Mouse (Mus musculus) heart, adult 8-10 months (tissue): ENCODE measurements around the gene Slc7a8. TPM values are rescaled to one million over a fixed set of nuclear protein-coding genes. Genes with fewer than 3 reads are reported as not detected.

ENCODE experiments used
- DNase-seq: peaks from one replicate; pipeline ENCODE4 v3.0.0; 2022; ENCODE audit warnings: low spot score
- total RNA-seq, 4 experiments: library from RNA; stranded (reverse); gene quantifications; 2 replicates each; pipeline ENCODE4 v1.2.4; 2022

Gene Slc7a8
- 1 to 10 TPM; 1.5 to 2.3 (median 2.0) TPM for total RNA-seq

DNA sequence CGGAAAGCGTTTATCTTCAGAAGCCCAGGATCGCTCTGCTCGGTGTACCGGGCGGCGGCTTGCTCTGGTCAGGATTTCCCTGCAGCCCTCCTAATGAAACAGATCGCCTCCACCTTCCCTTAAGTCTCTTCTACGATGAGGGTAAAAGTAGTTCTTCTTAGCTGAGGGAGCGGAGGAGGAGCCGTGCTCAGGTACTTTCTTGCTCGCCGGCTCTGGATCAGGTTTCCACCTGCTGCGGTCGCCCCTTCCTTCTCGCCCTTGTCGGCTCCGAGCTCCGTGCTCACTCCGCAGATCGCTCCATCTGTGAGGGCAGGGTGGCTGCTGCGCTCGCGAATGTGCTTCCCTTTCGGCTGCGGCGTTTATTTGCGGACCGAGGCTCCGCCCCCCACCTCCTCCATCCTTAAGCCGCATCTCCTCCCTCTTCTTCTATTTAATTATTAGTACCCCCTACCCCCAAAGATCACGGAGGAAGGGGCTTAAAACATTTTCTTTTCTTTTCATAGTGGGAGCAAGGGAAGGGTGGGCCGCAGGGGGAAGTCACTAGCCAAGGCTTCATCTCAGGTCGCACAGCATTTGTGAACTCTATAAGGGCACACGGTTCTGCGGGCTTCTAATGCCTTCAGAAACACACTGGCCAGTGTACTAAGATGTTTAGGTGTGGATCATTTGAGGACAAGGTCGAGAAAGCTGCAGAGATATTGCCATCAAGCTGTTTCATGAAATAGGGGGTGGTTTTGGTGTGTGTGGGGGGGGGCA lies at the start of gene Slc7a8:
Gene Slc7a8 (minus strand): TSS at position 337 of the 756 bp plus-strand sequence.
- DNase-seq: peak; percentile 32

DNA sequence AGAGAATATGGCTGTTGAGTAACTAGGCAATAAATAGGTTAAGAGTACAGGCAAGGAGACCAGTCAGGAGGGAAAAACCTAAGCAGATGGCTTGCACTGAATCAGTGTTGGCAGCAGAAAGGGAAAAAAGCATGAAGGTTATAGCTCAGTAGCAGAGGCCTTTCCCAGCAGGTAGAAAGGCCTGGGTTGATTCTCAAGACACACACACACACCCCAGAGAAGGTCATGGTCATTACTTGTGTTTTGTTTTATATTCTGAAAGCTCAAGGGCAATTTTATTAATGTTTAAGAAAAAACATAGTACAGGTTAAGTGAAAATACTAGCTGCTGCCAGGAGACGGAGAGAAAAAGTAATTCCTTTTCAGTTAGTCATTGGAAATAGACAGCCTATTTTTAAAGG lies 42.0 kb upstream of the Slc7a8 start:
- no peak for DNase-seq

DNA sequence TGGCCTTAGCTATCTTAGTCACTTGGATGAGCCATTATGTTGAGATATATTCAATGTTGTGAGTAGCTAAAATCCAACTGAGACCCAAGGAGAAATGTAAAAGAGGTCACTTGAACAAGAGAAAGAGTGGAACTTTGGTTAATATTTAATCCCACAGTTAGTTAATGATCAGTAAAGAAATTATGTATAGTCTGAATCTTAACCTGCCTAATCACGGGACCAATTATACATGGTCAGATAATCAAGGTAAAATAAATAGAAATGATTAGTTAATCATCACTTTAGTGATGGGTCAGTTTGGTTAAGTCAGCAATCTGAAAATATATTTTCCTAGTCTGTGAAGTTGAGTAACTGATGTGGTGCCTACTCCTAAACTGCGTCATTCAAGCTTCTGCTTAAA lies 40.6 kb upstream of the Slc7a8 start:
- no peak for DNase-seq

DNA sequence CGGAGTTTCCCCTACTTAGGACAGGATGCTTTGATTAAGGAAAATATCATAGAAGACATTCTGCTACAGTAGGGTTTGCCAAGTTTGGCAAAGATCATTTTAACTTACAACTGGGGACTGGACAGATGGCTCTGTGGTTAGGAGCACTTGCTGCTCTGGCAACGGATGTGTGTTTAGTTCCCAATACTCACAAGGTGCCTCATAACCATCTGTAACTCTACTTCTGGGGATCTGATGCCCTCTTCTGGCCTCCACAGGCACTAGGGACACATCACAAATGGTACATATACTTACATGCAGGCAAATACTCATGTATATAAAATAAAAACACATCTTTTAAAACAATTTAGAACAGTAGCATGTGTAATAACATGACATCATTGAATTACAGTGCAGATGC lies 36.0 kb upstream of the Slc7a8 start:
- peak; percentile 10 for DNase-seq

DNA sequence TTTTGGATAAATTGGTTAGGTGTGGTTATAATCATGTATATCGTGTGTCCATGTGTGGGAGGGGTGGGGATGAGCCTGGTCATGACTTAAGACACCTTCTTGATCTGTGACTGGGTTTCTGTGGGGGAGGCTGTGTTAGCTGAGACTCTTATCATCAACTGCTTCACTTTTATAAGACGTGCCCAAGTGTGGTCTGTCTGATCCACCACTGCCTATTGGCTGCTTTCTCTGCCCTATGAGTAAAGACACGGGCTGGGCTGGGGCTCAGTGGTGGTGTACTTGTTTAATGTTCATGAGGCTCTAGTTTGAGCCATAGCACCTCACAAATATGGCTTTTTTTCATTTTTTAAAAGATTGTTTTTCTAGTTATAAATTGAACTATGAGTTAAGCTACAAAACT lies 34.0 kb upstream of the Slc7a8 start:
- DNase-seq: no peak

DNA sequence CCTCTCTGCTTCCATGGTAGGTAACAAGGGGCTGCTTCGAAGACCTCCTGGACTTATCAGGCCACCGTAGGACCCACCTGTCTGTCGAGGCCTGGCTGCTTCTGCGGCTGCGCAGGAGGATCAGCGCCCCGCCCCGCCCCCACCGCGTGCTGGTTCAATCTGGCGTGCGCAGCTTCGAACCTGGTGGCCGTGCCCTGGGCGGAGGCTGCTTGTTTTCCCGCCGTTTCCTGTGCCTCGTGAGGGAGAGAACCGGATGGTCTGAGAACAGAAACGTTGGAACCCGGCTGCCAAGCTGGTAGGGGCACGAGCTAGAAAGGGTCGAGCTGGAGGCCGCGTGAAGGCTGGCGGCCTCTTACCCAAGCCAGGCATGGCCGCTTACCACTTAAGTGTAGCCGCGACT lies 32.2 kb upstream of the Slc7a8 start, which contains the start of gene Rnf212b:
Gene Rnf212b (plus strand): TSS at position 151 of the 400 bp plus-strand sequence.
- no peak for DNase-seq

DNA sequence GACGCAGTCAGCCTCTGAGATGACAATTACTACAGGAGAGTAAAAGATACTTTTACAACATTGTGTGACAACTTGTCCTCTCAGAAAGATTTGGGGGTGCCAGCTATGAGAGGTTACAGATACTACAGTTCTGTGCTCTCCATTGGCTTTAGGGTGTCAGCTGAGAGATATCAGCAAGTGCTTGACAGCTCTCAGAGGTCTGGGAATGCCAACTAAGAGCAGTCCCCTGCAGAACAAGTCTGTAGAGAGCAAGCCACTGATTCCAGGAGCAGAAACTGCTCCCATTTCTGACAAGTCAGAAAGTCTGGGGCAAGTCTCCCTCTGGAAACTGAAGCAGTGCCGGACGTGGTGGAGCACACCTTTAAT lies 27.9 kb upstream of the Slc7a8 start:
- no peak for DNase-seq

DNA sequence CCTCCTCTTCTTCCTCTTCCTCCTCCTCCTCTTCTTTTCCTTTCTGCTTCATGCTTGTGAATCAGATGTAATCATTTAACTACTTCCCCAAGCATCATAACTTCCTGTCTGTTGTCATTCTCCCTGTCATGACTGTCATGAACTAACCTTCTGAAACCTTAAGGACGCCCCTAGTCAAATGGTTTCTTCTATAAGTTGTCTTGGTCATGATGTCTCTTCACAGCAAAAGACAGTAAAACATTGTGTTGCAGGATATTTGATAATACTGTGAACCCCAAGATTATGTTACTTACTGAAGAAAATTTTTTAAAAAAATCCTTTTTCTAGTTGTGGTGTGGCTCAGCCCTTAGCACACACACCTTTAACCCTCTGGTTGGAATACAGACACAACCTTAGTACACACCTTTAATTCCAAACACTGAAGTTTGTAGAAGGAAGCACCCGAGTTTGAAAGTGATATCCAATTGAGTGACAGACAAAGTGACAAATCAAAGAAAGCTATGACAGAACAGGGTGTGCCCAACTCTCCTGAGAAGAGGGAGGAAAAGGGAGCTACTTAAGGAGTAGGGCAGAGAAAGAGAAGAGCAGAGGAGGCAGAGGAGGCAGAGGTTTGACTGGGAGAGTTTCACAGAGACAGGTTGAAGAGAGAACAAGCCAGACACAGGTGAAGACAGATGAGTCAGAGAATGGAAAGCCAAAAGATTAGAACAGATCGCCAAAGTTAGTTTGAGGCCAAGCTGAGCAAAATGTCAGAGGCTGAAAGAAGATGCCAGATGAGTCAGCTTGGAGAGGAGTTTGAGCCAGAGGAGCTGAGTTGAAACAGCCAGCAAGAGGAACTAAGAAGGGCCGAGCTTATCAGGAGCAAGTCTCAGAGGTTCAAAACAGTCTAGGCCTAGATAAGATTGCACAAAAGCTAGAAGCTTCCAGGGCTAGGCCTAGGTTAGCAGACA lies 27.2 kb upstream of the Slc7a8 start:
- DNase-seq: peak; percentile 40

DNA sequence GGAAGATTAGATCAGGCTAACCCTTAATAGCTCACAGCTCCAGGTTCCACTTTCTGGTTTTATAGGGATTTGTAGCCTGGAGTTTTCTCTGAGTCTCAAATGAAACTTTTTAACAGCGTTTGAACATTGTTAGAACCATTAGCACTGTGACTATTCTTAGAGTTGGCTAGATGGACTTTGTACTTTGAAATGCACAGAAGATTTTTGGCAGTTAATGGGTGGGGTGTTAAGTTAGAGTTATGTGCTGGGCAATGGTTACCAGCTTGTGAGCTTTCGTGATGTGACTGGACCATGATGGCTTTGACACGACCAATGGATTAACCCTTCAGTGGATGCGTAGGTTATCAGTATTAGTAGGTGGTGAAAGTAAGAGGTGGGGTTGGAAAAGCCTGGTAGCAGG lies 24.4 kb upstream of the Slc7a8 start:
- DNase-seq: no peak

DNA sequence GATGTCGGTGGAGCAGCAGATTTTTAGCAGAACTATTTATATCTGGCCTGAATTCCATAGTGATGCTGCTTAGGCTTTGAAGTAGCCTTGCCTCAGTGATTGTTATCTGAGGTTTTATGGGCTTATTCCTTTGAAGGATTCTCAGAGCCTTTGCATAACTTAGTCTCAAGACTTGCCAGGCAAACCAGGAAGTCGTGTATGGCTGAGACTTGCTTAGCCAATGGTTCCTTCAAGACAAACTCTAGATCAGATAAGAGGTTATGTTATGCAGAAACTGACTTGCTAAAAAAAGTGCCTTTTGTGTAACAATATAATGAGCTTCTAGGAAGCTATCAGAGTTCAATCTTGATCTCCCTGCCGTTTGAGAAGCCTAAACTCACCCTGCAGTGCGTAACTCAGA lies 20.7 kb upstream of the Slc7a8 start:
- DNase-seq: no peak

DNA sequence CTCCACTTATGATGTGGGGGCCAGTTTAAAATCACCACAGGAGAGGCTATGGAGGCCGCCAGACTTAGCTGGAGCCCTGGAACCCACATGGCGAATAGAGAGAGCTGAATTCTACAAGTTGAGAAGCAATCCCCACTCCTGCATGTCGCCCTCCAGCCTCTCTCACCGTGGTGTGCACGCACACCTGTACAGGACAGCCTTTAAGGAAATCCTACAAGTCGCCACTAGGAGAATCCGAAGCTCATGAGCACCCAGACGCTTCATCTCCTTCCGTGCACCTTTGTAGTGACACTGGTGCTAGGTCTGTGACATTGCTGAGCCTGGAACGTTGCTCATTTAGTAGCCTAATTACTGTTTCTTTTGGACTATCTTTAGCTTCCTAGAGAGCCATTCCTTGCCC lies 17.9 kb upstream of the Slc7a8 start:
- no peak for DNase-seq

DNA sequence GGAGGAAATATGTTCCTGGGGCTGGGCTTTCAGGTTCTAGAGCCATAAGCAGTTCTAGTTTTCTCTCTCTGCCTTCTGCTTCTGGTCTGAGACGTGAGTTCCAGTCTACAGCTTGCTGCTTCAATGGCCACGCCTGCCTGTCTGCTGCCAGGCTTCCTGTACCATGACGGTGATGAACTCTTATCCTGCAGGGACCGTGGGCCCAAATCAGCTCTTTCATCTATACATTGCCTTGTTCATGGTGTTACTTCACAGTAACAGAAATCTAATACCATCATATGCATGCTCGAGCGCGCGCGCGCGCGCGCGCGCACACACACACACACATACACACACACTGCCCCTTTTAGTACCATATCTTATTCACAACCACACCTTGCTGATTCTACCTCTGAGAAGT lies 15.0 kb upstream of the Slc7a8 start:
- no peak for DNase-seq

DNA sequence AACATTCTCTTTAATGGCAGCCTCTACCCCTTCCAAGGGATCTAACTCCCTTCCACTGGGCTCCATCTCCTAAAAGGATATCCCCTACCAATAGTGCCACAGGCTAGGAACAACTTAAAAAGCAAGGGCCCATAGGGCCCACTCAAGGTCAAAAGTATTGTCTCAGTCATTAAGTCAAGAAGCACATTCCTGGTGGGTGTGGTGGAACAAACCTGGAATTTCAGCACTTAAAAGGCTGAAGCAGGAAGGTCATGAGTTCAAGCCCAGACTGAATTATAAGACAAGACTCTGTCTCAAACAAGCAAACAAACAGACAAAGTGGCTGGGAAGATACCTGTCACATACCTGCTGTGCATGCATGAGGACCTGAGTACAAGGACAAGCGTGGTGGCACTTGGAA lies 14.2 kb upstream of the Slc7a8 start:
- DNase-seq: no peak

DNA sequence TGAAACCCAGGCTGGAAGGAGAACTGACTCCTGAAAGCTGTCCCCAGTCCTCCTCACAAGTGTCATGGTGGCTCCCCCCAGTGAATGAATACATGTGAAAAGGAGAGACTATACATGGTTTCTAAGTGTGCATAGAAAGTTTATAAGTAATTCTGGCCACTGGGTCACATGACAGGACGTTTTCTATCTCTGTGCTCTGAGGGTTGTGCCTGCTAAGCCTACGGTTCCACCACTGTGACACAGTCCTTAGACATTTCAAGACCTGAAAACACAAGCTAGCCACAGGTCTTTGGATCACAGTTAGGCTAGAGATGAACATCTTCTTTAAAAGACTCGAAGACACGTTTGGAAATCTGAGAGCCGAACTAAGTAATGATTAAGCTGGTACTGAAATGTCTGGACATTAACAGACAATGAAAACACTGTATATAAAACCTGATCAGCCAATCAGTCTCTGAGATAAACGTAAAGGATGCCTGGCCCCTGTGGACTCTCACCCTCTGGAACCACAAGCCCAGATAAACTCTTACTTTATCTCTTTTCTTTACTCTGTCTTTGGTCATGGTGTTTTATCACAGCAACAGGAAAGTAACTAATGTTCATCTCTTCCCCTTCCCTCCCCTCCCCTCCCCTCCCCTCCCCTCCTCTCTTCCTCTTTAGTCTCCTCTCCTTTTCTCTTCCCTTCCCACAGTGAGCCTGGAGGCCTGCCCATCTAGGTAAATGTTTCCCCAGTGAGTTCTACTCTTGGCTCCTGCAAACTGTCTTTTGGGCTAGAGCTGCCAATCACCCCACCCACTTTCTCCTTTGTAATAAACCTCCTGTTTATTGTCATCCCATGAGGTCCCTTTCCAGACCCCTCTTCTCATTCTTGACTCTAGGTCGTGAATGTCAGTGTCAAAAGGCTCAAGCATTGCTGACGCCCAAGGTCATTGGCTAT lies 12.4 kb upstream of the Slc7a8 start:
- DNase-seq: no peak

DNA sequence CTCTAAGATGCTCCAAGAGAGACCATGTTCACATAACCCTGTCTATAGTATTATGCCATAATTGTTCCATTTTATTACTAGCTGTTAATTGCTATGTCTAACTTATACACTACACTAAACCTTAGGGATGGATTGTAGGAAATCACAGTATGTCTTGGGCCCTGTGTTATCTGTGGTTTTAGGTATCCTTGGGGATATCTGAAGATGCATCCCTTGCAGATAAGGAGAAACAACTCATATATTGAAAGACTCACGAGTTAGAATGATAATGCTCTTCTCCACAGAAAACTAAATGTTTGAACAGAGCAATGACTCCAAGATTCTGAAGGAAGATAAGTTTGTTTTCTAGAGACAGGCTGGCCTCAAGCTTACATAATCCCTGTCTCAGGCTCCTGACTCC lies 11.6 kb upstream of the Slc7a8 start:
- no peak for DNase-seq

DNA sequence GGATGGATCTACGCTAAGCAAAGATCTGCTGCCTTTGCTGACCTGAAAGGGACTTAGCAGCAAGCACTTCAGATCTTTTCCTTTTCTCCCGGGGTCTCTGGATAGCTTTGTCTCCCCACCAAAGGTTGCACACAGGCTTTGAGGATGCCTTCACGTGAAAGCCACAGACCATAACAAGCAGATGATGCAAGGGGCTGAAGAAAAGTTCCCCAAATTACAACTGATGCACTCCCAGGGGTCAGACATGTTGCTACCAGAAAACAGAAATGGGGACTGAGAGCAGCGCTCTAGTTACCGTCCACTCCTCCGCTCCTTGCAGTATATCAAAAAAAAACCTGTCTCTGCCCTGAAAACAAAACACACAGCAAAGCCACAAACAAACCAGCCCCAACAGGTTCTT lies 10.4 kb upstream of the Slc7a8 start:
- no peak for DNase-seq

DNA sequence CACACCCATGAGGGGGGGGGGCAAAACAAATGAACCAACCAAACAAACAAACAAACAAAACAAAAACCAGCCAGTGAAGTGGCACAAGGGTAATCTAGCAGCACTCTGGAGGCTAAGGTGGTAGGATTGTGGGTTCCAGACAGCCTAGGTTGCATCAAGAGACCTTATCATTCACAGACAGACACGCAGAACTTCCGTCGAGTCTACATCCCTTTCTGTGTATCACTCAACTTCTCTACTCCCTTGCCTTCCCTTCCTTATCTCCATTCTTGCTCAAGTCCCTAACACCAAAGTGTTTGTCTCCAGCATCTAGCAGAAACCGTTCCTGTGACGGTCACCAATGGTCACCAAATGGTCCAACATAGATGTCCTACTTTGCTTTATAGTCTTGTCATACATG lies 6.5 kb upstream of the Slc7a8 start:
- DNase-seq: no peak

DNA sequence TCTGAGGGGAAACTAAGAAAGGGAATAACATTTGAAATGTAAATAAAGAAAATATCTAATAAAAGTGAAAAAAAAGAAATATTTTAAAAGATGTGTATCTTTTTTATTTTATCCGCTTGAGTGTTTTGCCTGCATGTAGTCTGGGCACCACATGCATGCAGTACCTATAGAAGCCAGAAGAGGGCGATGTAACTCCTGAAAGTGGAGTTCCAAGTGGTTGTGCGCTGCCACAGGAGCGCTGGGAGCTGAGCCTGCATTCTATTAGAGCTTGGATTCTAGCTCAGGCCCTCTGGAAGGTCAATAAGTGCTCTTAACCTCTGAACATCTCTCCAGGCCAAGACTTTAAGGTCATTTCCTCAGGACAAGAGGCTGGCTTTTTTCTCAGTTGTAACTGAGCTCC lies 5.5 kb upstream of the Slc7a8 start:
- DNase-seq: no peak

DNA sequence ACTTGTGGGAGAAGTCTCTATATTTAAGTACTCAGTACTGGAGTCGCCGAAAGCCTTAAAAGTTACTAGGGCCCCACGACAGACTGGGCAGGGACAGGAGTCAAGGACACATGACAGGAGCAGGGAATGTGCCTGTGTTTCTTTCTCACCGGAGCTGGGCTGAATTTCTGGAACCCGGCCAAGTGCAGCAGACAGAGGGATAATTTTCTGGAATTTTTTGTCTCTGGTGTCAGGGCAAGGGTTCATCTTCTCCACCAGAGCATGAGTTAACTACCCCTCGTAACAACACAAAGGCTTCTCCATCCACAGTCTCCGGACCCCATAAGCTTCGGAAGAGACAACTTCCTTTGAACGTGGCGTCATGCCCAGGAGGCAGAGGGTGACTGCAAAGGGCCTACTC lies 4.7 kb upstream of the Slc7a8 start:
- DNase-seq: peak; percentile 9

DNA sequence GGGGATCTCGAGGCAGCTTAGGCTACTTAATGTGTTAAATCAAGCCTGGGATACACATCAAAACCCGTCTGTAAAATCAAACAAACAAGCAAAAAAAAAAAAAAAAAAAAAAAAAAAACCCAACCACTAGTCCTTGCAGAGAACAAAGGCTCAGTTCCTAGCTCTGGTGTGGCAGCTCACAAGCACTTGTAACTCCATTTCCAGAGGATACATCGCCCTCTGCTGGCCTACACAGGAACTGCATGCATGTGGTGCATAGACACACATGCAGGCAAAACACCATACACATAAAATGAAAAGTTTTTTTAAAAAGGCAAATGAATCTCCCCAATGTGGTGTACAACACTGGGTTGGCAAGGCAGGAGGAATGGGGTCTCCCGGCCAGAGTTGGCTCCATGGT lies 4.2 kb upstream of the Slc7a8 start:
- DNase-seq: peak; percentile 53

DNA sequence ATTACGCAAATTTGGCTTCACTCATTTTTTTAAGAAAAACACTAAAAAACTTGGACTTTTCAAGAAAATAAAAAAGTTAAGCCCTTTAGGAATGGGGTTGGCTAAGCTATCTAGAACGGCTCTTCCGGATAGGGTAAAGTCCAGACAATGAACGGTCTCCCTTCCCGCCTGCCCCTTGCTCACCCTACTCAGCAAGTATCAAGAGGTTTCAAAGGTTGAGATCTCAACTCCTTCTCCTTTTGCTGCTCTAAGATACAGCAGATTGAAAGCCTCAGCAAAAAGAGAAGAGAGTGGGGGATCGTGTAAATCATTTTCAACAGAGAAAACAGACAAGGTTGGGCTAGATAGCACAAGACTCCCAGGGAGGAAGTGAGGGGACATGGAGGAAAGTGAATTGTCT lies 1.2 kb upstream of the Slc7a8 start:
- no peak for DNase-seq
